Mouse (Mus musculus): ENCODE results near the gene Jaml. TPM values are rescaled to one million over a fixed set of nuclear protein-coding genes. Genes with fewer than 3 reads are reported as not detected.

The Jaml gene
- total and polyA plus RNA-seq, 3 experiments = not detected

- Histone ChIP-seq H3K79me2 (ENCODE audit: control insufficient read depth, insufficient read depth, low read length, poor library complexity) (no peaks in the 10 kb centered on the region), H3K9ac (ENCODE audit: control insufficient read depth, low read depth, low read length, poor library complexity, severe bottlenecking) (peak overlapping the region; percentile 49), H3K9me3 (replicated peaks; ENCODE audit: insufficient read depth, low read length) (no peaks in the 10 kb centered on the region), H3K27ac (ENCODE audit: control insufficient read depth, low read depth, low read length) (no peak overlapping the region), H3K36me3 (ENCODE audit: control insufficient read depth in 1 of 2, insufficient read depth in 2 of 2, low read length in 2 of 2) (peaks cover 0 to 2% of the 10 kb centered on the region in 2 experiments; a peak in 2 of 4 replicates), H3K4me1 (ENCODE audit: control insufficient read depth in 1 of 2, insufficient read depth in 2 of 2, low read length in 2 of 2) (peaks cover 0 to 4% of the 10 kb centered on the region in 2 experiments; a peak in 2 of 4 replicates), H3K4me3 (ENCODE audit: control insufficient read depth in 1 of 2, insufficient read depth in 1 of 2, low read depth in 2 of 2, low read length in 2 of 2) (peak overlapping the region; percentile 33 to 35; a peak in 2 of 4 replicates), H3K27me3 (ENCODE audit: control insufficient read depth in 1 of 2, insufficient read depth in 2 of 2, low read length in 2 of 2) (peaks cover under 1 to 4% of the 10 kb centered on the region in 2 experiments; a peak in 3 of 4 replicates)
- peak; percentile 82 for DNase-seq (ENCODE audit: low read depth, low spot score)
- TF ChIP-seq ZMIZ1 (IDR thresholded peaks at IDR 0.05; ENCODE audit: low read depth, low read length) (no peak), RAD21 (IDR thresholded peaks at IDR 0.05; ENCODE audit: low read depth, low read length) (no peak), CHD2 (IDR thresholded peaks at IDR 0.05; ENCODE audit: low read length) (no peak), SIN3A (IDR thresholded peaks at IDR 0.05; ENCODE audit: low read length) (no peak), GATA1 (IDR thresholded peaks at IDR 0.05; ENCODE audit: low read depth, low read length) (no peak), EP300 (IDR thresholded peaks at IDR 0.05; ENCODE audit: low read depth in 1 of 2, low read length in 2 of 2) (0 out of 4 replicates have a peak, but pooled peaks of 1 of the 2 experiments have one; percentile 1)
Measured at GRCm38 (mm10) chr9:45122209-45122761, 43.3 kb downstream of the Jaml start.

- Histone ChIP-seq H3K27ac (ENCODE audit: control insufficient read depth, low read depth, low read length) (no peak overlapping the region), H3K4me1 (ENCODE audit: control insufficient read depth in 1 of 2, insufficient read depth in 2 of 2, low read length in 2 of 2) (peaks cover 0 to 4% of the 10 kb centered on the region in 2 experiments; a peak in 2 of 4 replicates), H3K79me2 (ENCODE audit: control insufficient read depth, insufficient read depth, low read length, poor library complexity) (no peaks in the 10 kb centered on the region), H3K27me3 (ENCODE audit: control insufficient read depth in 1 of 2, insufficient read depth in 2 of 2, low read length in 2 of 2) (peaks cover 7 to 11% of the 10 kb centered on the region in 2 experiments), H3K36me3 (ENCODE audit: control insufficient read depth in 1 of 2, insufficient read depth in 2 of 2, low read length in 2 of 2) (peaks cover 0 to 2% of the 10 kb centered on the region in 2 experiments; a peak in 2 of 4 replicates), H3K9ac (ENCODE audit: control insufficient read depth, low read depth, low read length, poor library complexity, severe bottlenecking) (no peak overlapping the region), H3K9me3 (replicated peaks; ENCODE audit: insufficient read depth, low read length) (no peaks in the 10 kb centered on the region), H3K4me3 (ENCODE audit: control insufficient read depth in 1 of 2, insufficient read depth in 1 of 2, low read depth in 2 of 2, low read length in 2 of 2) (no peak overlapping the region)
- TF ChIP-seq ZNF384 (IDR thresholded peaks at IDR 0.05; ENCODE audit: low read depth, low read length) (no peak), ZC3H11A (IDR thresholded peaks at IDR 0.05; ENCODE audit: low read depth, low read length) (no peak), ETS1 (IDR thresholded peaks at IDR 0.05; ENCODE audit: low read depth, low read length) (no peak), MYC (IDR thresholded peaks at IDR 0.05; ENCODE audit: low read depth, low read length) (no peak), SMC3 (IDR thresholded peaks at IDR 0.05; ENCODE audit: low read depth, low read length) (no peak), JUND (IDR thresholded peaks at IDR 0.05; ENCODE audit: low read depth, low read length) (no peak), E2F4 (IDR thresholded peaks at IDR 0.05; ENCODE audit: borderline replicate concordance, low read depth, low read length) (no peak), RCOR1 (IDR thresholded peaks at IDR 0.05; ENCODE audit: low read depth, low read length) (no peak), HCFC1 (IDR thresholded peaks at IDR 0.05; ENCODE audit: low read depth, low read length) (no peak), MYB (IDR thresholded peaks at IDR 0.05; ENCODE audit: low read depth, low read length) (no peak), NELFE (IDR thresholded peaks at IDR 0.05; ENCODE audit: low read depth, low read length) (no peak), MAFK (IDR thresholded peaks at IDR 0.05; ENCODE audit: borderline replicate concordance, low read depth, low read length) (no peak), GATA1 (IDR thresholded peaks at IDR 0.05; ENCODE audit: low read depth, low read length) (no peak)
- DNase-seq (ENCODE audit: low read depth, low spot score) = no peak
Measured at GRCm38 (mm10) chr9:45125211-45125610, 46.2 kb downstream of the Jaml start.
